Mouse (Mus musculus) stomach, embryonic 14.5 days (tissue): Measurements from ENCODE around the gene Olfr288. TPM values are rescaled to one million over a fixed set of nuclear protein-coding genes. Genes with fewer than 3 reads are reported as not detected.
A peak's percentile ranks its signal among the peaks of the same experiment; 100 is the strongest.

Experiments used
- ATAC-seq: fragments of 200-750 bp; cut with Nextera tagmentation; 2 replicates; pipeline ENCODE4 v1.8.0; 2017; ENCODE audit warnings: low read depth, moderate TSS enrichment; ENCODE audit not compliant: insufficient number of reproducible peaks, insufficient read depth, low FRiP score
- H3K27ac ChIP-seq: fragments of 300-500 bp; sonication (generic); 2 replicates; pipeline ENCODE4 v1.5.1; 2014; ENCODE audit warnings: mild to moderate bottlenecking, low read length, moderate library complexity, mixed read lengths
- H3K27me3 ChIP-seq: fragments of 300-500 bp; sonication (generic); 2 replicates; pipeline ENCODE4 v1.6.1; 2014; ENCODE audit warnings: low read length, control low read depth, mixed read lengths; ENCODE audit not compliant: control insufficient read depth, insufficient read depth
- H3K36me3 ChIP-seq: fragments of 300-500 bp; sonication (generic); 2 replicates; pipeline ENCODE4 v1.6.1; 2014; ENCODE audit warnings: mild to moderate bottlenecking, control low read depth, low read length, moderate library complexity, mixed read lengths; ENCODE audit not compliant: control insufficient read depth, insufficient read depth
- H3K4me1 ChIP-seq: fragments of 300-500 bp; sonication (generic); 2 replicates; pipeline ENCODE4 v1.6.1; 2014; ENCODE audit warnings: low read length, control low read depth, mixed read lengths; ENCODE audit not compliant: control insufficient read depth, insufficient read depth
- H3K4me2 ChIP-seq: fragments of 300-500 bp; sonication (generic); replicated peaks from 2 replicates; pipeline ENCODE4 v1.6.1; 2014; ENCODE audit warnings: low read depth, low read length, control low read depth
- H3K4me3 ChIP-seq: fragments of 300-500 bp; sonication (generic); 2 replicates; pipeline ENCODE4 v1.5.1; 2014; ENCODE audit warnings: low read depth, low read length, control low read depth
- H3K9ac ChIP-seq: fragments of 300-500 bp; sonication (generic); replicated peaks from 2 replicates; pipeline ENCODE4 v1.6.1; 2014; ENCODE audit warnings: low read depth, mild to moderate bottlenecking, control low read depth, low read length, moderate library complexity, mixed read lengths
- H3K9me3 ChIP-seq: fragments of 300-500 bp; sonication (generic); 2 replicates; pipeline ENCODE4 v1.6.1; 2016; ENCODE audit warnings: low read depth, low read length, control low read depth; ENCODE audit not compliant: control insufficient read depth
- WGBS: fragments of 180-500 bp; shearing (Covaris S2); extraction: QIAGEN DNeasy Blood & Tissue Kit; methylation state at CpG from one replicate; pipeline ENCODE4 v1.1.7; 2014; 5-methylcytosine and 5-hydroxymethylcytosine counted together
- polyA plus RNA-seq: library from polyadenylated mRNA; unstranded; fragments of >200 nt; fragmentation: Nextera tagmentation; extraction: Ambion mirVana; gene quantifications from 2 replicates; pipeline ENCODE4 v1.2.1, GENCODE M21; 2014

Gene Olfr288
- polyA plus RNA-seq, 1 experiment from 2014 or later, result not detected

DNA sequence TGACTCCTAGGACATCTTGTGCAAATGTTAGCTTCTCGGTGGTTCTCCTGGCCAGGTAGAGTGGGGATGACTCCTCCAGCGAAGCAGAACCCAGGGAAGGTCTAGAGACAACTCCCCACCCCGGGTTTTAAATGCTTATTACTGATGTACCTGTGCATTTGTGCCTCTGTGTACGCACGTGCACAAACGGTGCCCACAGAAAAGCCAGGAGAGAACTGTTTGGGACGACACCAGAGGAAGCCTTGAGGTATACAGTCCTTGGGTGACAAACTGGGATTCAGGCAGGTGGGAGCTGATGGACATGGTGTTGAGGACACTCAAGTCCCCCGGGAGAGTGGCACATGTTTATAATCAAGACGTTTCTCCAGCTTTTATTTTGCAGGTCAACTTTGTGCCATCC lies 24.4 kb downstream of the Olfr288 start:
- Histone ChIP-seq H3K4me2 (no peak overlapping the region), H3K36me3 (no peaks in the 10 kb centered on the region), H3K4me3 (no peak overlapping the region), H3K4me1 (peaks cover 7% of the 10 kb centered on the region; the same call in 1 of the 2 replicates), H3K9ac (no peak overlapping the region), H3K9me3 (no peaks in the 10 kb centered on the region), H3K27ac (no peak overlapping the region), H3K27me3 (peaks cover 44% of the 10 kb centered on the region)
- ATAC-seq, result no peak
- WGBS, result 69% methylated on average over 9 of the region's 9 CpGs

GRCm38 (mm10) chr15:98170365-98170764 lies 25.0 kb downstream of the Olfr288 start:
- 40% methylated on average over 7 of the region's 7 CpGs for WGBS
- Histone ChIP-seq H3K27me3 (peaks cover 44% of the 10 kb centered on the region), H3K4me3 (no peak overlapping the region), H3K4me1 (peaks cover 7% of the 10 kb centered on the region; the same call in 1 of the 2 replicates), H3K9ac (no peak overlapping the region), H3K4me2 (no peak overlapping the region), H3K9me3 (no peaks in the 10 kb centered on the region), H3K36me3 (no peaks in the 10 kb centered on the region), H3K27ac (no peak overlapping the region)
- ATAC-seq, result no peak

- Histone ChIP-seq H3K36me3 (no peaks in the 10 kb centered on the region), H3K27me3 (peaks cover 44% of the 10 kb centered on the region), H3K4me1 (peaks cover 7% of the 10 kb centered on the region; the same call in 1 of the 2 replicates), H3K9ac (no peak overlapping the region), H3K4me2 (no peak overlapping the region), H3K4me3 (no peak overlapping the region), H3K9me3 (no peaks in the 10 kb centered on the region), H3K27ac (no peak overlapping the region)
- ATAC-seq, result no peak
- WGBS, result 4% methylated on average over 19 of the region's 19 CpGs
Observed at GRCm38 (mm10) chr15:98168622-98169004, 26.7 kb downstream of the Olfr288 start.

DNA sequence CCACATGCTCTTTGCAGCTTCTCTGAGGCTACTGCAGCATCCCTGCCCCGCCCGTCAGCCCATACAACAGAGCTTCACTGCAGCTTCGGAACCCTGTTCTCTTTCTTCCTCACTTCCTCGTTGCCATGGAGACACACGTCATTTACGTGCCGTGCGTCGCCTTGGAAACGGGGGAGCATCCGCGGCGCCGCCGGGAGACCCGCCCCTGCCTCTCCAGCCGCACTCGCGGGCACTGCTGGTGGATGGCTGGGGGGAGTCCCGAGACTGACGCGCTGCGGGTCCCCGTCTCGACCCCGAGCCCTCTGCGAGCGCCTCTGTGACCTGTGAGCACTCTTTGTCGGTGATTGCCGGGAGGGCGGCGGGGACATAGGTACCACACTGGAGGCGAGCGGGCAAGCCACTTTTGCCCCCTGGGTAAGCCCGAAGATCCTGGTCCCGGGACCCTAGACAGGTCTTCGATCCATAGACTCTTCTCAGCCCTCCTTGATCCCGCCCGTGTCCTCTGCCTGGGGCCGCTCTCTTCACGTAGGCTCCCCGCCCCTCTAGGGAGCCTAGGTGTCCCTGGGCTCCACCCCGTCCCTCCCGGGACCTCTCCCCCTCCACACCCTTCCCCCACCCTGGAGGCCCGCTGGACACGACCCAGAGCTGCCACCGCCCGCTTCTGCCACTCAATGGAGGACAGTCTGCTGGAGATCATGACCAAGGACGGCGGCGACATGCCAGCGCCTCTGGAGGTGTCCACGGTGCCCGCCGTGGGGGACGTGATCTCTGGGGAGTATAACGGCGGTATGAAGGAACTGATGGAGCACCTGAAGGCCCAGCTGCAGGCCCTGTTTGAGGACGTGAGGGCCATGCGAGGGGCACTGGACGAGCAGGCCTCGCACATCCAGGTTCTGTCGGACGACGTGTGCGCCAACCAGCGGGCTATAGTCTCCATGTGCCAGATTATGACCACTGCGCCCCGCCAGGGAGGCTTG lies 27.4 kb downstream of the Olfr288 start:
- Histone ChIP-seq H3K4me2 (peak overlapping the region; percentile 65), H3K4me1 (peaks cover 7% of the 10 kb centered on the region; the same call in 1 of the 2 replicates), H3K36me3 (no peaks in the 10 kb centered on the region), H3K27me3 (peaks cover 41% of the 10 kb centered on the region), H3K4me3 (peak overlapping the region; percentile 35), H3K27ac (no peak overlapping the region), H3K9ac (no peak overlapping the region), H3K9me3 (no peaks in the 10 kb centered on the region)
- ATAC-seq, result peak; percentile 73; the same call in 1 of the 2 replicates
- 2% methylated on average over 69 of the region's 69 CpGs for WGBS

- peak; percentile 25; the same call in 1 of the 2 replicates for ATAC-seq
- H3K27me3 ChIP-seq, result peaks cover 41% of the 10 kb centered on the region
- H3K4me1 ChIP-seq, result peaks cover 7% of the 10 kb centered on the region; the same call in 1 of the 2 replicates
- H3K4me3 ChIP-seq, result peak within 1 kb of the TSS; percentile 35
- H3K9ac ChIP-seq, result no peak within 1 kb of the TSS
- H3K36me3 ChIP-seq, result no peaks in the 10 kb centered on the region
- H3K9me3 ChIP-seq, result no peaks in the 10 kb centered on the region
- no peak within 1 kb of the TSS for H3K27ac ChIP-seq
- 1% methylated on average over 17 of the region's 18 CpGs for WGBS
- H3K4me2 ChIP-seq, result peak within 1 kb of the TSS; percentile 65
Observed at GRCm38 (mm10) chr15:98166963-98167644, 28.2 kb downstream of the Olfr288 start, which contains the start of gene Ccdc184. Ccdc184 (plus strand) TSS chr15:98167158.

DNA sequence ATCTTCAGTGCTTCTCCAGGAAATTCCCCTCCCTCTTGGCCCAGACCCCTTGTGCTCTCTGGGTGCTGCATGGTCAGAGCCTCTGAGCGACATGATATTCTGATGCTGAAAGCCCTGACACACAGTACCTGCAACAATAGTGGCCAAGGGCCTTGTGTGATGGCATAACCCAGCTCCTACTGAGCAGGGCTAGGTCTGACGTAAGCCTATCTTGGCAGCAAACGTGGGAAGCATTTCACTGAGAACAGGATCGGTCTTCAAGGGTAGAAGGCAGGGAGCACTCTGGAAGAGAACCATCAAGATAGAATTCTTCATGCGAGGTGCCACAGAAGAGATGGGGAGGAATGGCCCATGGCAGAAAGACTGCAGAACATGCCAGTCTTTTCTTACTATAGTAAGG lies 29.8 kb downstream of the Olfr288 start, which contains the start of gene Asb8:
Asb8 (minus strand) TSS at position 101 of the 400 bp plus-strand sequence.
- Histone ChIP-seq H3K4me1 (peaks cover 7% of the 10 kb centered on the region; the same call in 1 of the 2 replicates), H3K9ac (no peak within 1 kb of the TSS), H3K4me3 (no peak within 1 kb of the TSS), H3K36me3 (no peaks in the 10 kb centered on the region), H3K27me3 (peaks cover 41% of the 10 kb centered on the region), H3K9me3 (no peaks in the 10 kb centered on the region), H3K27ac (no peak within 1 kb of the TSS), H3K4me2 (no peak within 1 kb of the TSS)
- ATAC-seq, result no peak
- WGBS, result 83% methylated on average over 5 of the region's 5 CpGs

- Histone ChIP-seq H3K9me3 (no peaks in the 10 kb centered on the region), H3K36me3 (no peaks in the 10 kb centered on the region), H3K4me2 (no peak overlapping the region), H3K4me1 (peaks cover 2% of the 10 kb centered on the region; the same call in 1 of the 2 replicates), H3K27ac (no peak overlapping the region), H3K4me3 (no peak overlapping the region), H3K9ac (no peak overlapping the region), H3K27me3 (peaks cover 15% of the 10 kb centered on the region; the same call in 1 of the 2 replicates)
- WGBS, result 73% methylated on average over 4 of the region's 4 CpGs
- no peak for ATAC-seq
Observed at GRCm38 (mm10) chr15:98162561-98162960, 32.8 kb downstream of the Olfr288 start.
